Mouse (Mus musculus) regulatory T cell (primary cell): ENCODE results near the gene Baz1b.

Experiments used
- in situ Hi-C: fragments of 300-600 bp; cut with MboI, MseI; formaldehyde crosslinking; loops from one replicate; pipeline ENCODE4 v1.15.1; 2025; ENCODE audit warnings: high pct_unique_total_duplicates

The Baz1b gene

DNA sequence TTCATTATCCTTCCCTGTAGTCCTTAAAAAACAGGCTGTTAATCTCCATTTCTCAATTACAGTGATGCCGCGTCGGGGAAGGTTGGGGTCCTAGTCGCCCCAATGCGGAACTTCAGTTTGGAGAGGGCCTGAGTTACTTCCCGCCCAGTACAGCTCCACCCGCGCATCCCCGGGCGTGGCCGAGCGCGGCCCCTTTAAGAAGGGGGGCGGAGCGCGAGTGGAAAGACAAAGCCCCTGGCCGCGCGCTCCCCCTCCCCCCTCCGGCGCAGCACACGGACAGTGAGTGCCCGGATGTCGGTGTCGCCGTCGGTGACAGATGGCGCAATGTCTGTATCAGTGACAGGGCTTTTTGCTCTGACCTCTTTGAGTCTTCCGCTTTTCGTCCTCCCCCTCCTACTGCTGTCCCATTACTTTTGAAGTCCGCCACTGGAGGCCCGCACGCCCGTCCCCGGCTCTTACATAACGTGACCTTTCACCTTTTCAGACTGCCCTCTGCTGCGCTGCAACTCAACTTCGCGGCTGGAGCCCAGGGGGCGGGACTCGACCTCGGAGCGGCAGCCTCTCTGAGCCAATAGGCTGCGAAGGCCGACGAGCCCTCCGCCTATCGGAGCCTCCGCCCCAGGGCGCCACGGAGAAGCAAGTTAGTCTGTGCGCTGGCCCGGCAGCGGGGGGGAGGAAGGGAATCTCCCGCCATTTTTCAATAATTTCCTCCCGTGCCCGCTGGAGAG is at the start of gene Baz1b:
Baz1b (plus strand) TSS at position 644 of the 728 bp plus-strand sequence.
- in situ Hi-C loops, result no loop called here

GRCm38 (mm10) chr5:135139881-135140280 is 47.2 kb upstream of the Baz1b start:
- in situ Hi-C loops, result no loop called here

- in situ Hi-C loops, result no loop called here
Observed at GRCm38 (mm10) chr5:135144469-135144868, 42.6 kb upstream of the Baz1b start.

DNA sequence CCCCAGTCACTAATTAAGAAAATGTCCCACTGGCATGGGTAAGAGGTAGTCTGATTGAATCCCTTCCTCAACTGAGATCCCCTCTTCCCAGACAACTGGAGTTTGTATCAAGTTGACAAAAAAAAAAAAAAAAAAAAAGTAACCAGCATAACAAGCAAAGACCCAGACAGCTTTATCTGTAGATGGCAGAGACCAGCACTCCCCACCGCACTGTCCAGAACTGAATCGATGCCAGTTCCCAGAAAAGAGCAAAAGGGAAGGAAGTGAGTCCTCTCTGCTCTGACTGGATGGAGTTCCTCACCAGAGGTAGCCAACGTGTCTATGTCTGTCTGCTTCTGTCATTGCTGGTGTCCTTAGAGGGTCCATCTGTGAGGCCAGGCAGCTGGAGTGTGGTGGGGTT is 41.5 kb upstream of the Baz1b start:
- in situ Hi-C loops, result no loop called here

DNA sequence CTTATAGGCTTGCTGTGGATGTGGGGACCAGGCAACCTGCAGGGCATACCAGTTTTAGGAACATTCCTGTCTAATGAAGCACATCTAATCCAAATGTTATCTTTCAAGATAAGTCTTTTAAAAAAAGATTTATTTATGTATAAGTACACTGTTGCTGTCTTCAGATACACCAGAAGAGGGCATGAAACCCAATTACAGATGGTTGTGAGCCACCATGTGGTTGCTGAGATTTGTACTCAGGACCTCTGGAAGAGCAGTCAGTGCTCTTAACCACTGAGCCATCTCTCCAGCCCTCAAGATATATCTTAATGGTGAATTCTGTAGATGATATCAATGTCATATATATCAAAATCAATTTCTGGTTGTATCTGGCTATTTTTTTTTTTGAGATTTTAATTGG is 41.1 kb upstream of the Baz1b start:
- in situ Hi-C loops, result no loop called here

- in situ Hi-C loops, result no loop called here
Observed at GRCm38 (mm10) chr5:135148715-135149052, 38.4 kb upstream of the Baz1b start.

GRCm38 (mm10) chr5:135149053-135149819 is 37.8 kb upstream of the Baz1b start, which contains the start of gene Tbl2:
Gene Tbl2, plus strand, starts transcription at chr5:135149657.
- in situ Hi-C loops, result no loop called here

DNA sequence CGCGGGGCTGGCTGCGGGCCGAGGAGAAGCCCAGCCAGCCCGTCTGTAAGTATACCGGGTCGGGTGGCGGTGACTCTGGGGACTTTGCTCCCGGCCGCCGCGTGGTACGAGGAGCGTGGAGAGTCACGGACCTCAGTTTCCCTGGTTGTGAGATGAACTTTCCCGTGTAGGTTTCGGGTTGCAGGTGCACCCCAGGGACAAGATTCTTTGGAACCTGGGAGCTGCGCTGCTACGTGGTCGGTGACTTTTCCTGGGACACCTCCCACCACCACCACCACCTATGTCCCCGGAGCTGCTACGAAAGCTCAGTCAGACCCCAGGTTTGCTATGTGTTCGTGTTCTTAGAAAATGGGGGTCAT is 37.3 kb upstream of the Baz1b start:
- in situ Hi-C loops, result no loop called here

DNA sequence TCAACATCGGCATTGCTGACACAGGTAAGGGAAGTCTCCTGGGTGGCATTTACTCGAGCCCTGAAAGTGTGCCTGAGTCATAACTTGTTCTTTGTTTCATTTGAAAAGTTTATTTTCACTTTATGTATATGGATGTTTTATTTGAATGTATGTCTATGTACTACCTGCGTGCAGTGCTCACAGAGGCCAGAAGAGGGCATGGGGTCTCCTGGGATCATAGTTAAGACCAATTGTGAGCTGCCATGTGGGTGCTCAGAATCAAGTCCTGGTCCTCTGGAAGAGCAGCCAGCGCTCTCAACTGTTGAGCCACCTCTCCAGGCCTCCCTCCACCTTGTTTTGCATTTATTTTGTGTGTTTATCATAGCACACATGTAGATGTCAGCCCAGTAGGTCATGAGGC is 30.6 kb upstream of the Baz1b start:
- in situ Hi-C loops, result no loop called here

GRCm38 (mm10) chr5:135161221-135161620 is 25.8 kb upstream of the Baz1b start:
- in situ Hi-C loops, result no loop called here

- in situ Hi-C loops, result no loop called here
Observed at GRCm38 (mm10) chr5:135161650-135162049, 25.4 kb upstream of the Baz1b start.

GRCm38 (mm10) chr5:135162361-135162760 is 24.7 kb upstream of the Baz1b start:
- in situ Hi-C loops, result no loop called here

- in situ Hi-C loops, result no loop called here
Observed at GRCm38 (mm10) chr5:135162821-135163220, 24.2 kb upstream of the Baz1b start.

DNA sequence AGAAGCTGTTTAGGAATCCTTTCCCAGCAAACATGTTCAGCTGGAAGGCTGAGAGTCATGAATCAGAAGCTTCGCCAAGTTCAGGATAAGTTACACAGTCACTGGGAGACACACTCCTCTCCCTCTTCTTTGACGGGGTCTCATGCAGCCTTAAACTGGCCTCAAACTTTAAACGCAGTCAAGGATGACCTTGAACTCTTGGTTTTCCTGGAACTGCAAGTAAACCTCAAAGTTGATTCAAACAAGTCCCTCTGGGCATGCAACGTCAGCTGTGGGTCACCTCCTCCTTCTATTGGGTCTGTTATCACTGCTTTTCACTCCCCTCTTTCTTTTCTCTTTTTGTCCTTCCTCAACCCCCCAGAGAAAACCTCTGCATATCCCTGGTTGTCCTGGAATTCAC is 20.2 kb upstream of the Baz1b start:
- in situ Hi-C loops, result no loop called here

DNA sequence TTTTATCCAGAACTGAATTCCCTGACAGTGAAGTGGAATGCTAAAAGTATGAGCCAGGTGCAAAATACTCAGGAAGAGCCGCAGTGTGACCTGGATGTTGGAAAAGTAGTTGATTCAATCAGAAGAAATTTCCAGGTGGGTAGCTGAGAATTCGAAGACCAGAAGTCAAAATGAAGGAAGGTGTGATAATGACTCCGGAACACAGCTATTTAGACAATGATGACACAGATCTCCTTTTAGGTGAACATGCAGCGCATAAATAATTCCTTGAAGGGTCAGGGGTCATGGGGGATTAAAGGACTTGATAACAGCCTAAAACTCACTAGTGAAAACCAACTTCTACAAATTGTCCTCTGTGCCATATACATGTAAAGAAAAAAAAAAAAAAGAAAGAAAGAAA is 19.6 kb upstream of the Baz1b start:
- in situ Hi-C loops, result no loop called here

DNA sequence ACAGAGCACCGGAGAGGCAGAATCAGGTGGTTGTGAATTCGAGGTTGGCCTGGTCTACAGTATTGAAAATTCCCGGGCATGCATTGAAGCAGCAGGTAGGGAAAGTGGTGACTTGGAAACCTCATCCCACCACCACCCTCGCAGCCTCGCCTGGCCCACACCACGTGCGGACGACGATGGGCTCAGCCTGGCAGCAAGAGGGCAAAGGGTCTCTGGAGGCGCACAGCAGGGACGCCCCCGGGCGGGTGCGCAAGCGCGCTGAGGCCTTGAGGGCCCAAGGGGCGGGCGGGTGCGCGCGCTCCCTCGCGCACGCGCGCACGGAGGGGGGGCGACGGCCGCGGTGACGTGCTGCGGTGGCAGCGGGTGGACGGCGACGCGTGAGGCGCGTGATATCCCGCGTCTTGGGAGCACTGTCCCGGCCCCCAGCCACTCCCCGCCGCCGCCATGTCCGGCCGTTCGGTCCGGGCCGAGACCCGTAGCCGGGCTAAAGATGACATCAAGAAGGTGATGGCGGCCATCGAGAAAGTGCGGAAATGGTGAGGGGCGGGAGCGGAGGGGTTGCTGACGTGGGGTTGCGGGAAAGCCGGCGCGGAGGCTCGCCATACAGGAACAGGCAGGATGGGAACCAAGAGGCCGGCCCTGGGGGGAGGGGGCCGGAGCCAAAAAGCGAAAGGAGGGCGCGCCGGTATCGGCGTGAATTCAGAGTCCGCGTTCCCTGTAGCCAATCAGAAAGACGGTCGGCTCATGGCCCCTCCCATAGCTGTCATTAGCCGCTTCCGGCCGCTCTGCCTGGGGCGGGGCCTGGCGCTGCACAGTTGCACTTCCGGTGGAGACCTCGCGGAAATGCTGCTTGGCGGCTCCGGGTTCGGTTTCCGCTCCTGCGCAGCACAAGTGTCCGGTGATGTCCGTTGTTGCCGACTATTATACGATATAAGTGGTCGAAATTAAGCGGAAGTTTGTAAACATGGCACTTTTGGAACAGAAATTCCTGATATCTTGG is 18.7 kb upstream of the Baz1b start, which contains the start of gene Bcl7b:
Bcl7b (plus strand) TSS at position 221 of the 1,000 bp plus-strand sequence.
- in situ Hi-C loops, result no loop called here

DNA sequence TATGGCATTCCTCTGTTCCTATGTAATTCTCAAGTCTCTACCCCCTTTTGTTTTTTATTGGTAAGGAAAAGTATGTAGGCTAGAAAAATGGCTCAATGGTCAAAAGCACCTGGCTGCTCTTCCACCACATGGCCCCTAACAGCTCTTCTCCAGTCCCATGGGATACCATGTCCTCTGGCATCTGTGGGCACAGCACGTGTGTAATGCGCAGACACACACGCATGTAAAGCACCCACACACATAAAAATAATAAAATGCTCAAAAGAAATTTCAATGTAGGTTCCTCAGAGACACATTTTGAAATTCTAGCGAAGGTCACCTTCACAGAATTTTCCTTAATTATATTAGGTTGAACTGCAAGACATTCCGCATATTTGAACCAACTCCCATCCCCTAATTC is 17.6 kb upstream of the Baz1b start:
- in situ Hi-C loops, result no loop called here

DNA sequence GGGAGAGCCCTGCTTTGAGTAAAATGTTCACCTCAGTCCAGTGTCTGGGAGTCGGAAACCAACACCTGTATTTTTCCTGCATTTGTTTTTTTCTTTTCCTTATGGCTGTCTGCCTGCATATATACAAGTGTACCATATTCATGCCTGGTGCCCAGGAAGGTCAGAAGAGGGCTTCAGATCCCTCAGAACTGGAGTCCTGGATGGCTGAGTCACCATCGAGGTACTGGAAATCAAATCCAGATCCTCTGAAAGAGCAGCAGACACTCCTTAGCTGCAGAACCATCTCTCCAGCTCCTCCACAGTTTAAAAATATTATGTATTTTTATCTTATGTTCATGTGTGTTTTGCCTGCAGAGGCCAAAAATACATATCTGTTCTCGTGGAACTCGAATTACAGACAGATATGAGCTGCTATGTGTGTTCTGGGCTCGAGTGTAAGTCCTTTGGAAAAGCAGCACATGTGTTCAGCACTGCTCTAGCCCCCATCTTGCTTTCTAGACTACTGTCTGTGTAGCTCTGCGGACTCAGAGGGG is 15.3 kb upstream of the Baz1b start:
- in situ Hi-C loops, result loop anchor here (10.0 kb wide), 1 partner anchor 53 kb away; no protein-coding TSS in a partner anchor

DNA sequence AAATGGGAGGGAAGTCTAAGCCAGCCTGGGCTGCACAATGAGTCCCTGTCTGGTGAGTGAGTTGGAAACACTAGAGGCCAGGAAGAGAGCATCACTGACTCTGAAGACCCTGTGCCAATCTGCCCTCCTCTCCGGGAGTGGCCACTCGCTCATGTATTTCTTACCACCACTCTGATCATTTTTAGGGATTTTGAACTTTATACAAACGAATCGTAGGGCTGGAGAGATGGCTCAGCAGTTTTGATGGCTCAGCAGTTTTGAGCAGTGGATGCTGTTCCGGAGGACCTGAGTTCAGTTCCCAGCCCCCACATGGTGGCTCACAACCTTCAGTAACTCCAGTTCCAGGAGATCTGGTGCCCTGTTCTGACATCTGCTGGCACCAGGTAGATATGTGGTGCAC is 14.1 kb upstream of the Baz1b start:
- in situ Hi-C loops, result loop anchor here (10.0 kb wide), 1 partner anchor 52 kb away; no protein-coding TSS in a partner anchor

DNA sequence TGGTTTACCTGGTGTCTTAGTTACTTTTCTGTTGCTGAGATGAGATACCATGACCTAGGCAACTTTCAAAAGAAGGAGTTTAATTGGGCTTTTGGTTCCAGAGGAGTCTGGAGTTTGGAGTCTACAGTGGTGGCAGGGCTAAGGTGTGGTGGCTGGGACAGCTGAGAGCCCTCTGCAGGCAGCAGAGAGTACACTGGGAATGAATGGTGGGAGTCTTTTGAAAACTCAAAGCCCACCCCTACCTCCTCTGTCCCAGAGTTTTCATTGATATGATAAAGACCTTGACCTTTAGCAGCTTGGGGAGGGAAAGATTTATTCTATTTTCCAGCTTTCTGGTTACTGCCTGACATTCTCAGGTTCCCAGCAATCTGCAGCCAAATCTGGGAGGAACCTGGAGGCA is 12.0 kb upstream of the Baz1b start:
- in situ Hi-C loops, result loop anchor here (10.0 kb wide), 1 partner anchor 50 kb away; no protein-coding TSS in a partner anchor

DNA sequence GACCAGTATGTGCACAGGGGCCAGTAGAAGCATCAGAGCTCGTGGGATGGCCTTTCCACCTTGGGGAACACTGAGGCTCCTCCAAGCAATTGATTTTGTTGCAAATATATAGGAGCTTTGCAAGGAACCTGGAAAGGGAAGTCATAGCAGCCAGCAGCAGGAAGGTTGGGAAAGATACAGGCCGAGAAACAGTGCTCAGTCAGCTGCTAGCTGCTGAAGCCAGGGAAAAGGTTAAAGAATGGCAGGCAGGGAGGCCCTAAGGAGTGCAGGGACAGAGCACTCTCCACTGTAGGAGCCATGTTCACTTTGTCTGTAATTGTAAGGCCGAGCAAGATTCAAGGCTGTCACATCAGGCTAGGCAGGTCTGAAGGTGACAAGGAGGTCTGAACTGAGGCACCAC is 8.5 kb upstream of the Baz1b start:
- in situ Hi-C loops, result loop anchor here (10.0 kb wide), 1 partner anchor 46 kb away; no protein-coding TSS in a partner anchor
